ENCODE assay signal across 20 mouse cellular contexts in the genomic region with DNA sequence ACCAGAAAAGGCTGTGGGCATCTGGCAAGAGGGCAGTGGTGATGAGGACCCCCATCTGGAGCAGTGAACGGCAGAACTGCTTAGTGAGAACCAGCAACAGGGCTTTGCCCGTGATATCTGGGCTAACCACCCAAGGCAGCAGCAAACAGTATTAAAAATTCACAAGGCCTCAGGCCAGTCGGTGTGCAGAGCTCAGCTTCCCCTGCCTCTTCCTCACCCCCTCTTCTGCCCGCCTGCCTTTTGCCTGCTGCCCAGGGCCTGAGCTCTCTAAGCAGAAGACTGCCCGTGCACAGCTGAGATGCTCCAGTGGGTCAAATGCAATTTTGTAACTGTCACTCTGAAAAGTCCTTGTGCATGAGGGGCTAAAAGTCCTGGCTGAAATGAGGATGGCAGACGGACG.
DNase-seq lines count a peak whose midpoint lies in the region; ATAC-seq and TF ChIP-seq lines count a peak whose summit lies in the region.
"Had no signal": no experiment of that assay in that cellular context is flagged by ENCODE, and none has a peak within 500 bp of the region (broad histone marks: within the 10 kb centered on the region; RNA-seq: fewer than 3 reads in every experiment).

No protein-coding gene starts in this region.

- H3K4me3 ChIP-seq in heart, embryonic 13.5 days: no peak overlapping the region
- no peak overlapping the region for H3K4me3 ChIP-seq in heart, embryonic 11.5 days (ENCODE audit: low read depth, low read length)
- no peak overlapping the region for H3K4me3 ChIP-seq in midbrain, embryonic 13.5 days (replicated peaks)
- no peak overlapping the region for H3K4me3 ChIP-seq in midbrain, embryonic 10.5 days
- peak overlapping the region; percentile 33 for H3K4me3 ChIP-seq in liver, embryonic 15.5 days (replicated peaks)
- no peak overlapping the region for H3K4me3 ChIP-seq in midbrain, postnatal 0 days (ENCODE audit: low read depth, low read length)
- H3K4me3 ChIP-seq: gastrocnemius, adult 2 months; heart, adult 2 months; layer of hippocampus, adult 2 months; myocyte had no signal

- H3K9ac ChIP-seq in heart, embryonic 13.5 days: no peak overlapping the region
- H3K9ac ChIP-seq in heart, embryonic 11.5 days (ENCODE audit: low read depth, low read length): no peak overlapping the region
- no peak overlapping the region for H3K9ac ChIP-seq in midbrain, embryonic 13.5 days (replicated peaks)
- peak overlapping the region; percentile 25; the same call in 1 of the 2 replicates for H3K9ac ChIP-seq in liver, embryonic 15.5 days
- 0 out of 2 replicates have a peak overlapping the region, but pooled peaks have one; percentile 19 for H3K9ac ChIP-seq in midbrain, postnatal 0 days (replicated peaks; ENCODE audit: low read length, poor library complexity, severe bottlenecking)
- H3K9ac ChIP-seq: lung, embryonic 14.5 days had no signal

- H3K4me1 ChIP-seq in heart, embryonic 13.5 days: peaks cover 28% of the 10 kb centered on the region
- H3K4me1 ChIP-seq in heart, embryonic 11.5 days (ENCODE audit: control insufficient read depth, insufficient read depth, low read length): peaks cover 15% of the 10 kb centered on the region
- H3K4me1 ChIP-seq in midbrain, embryonic 13.5 days (replicated peaks): peaks cover 24% of the 10 kb centered on the region
- peaks cover 3% of the 10 kb centered on the region; the same call in 1 of the 2 replicates for H3K4me1 ChIP-seq in midbrain, embryonic 10.5 days
- peaks cover 63% of the 10 kb centered on the region for H3K4me1 ChIP-seq in liver, embryonic 15.5 days (replicated peaks)
- no peaks in the 10 kb centered on the region; the same call in 1 of the 2 replicates for H3K4me1 ChIP-seq in midbrain, postnatal 0 days (ENCODE audit: insufficient read depth, low read length)

- peaks cover 89% of the 10 kb centered on the region for H3K27me3 ChIP-seq in heart, embryonic 13.5 days (replicated peaks)
- H3K27me3 ChIP-seq in heart, embryonic 11.5 days (ENCODE audit: control insufficient read depth, insufficient read depth, low read length): peaks cover 3% of the 10 kb centered on the region
- H3K27me3 ChIP-seq in midbrain, embryonic 13.5 days: no peaks in the 10 kb centered on the region
- no peaks in the 10 kb centered on the region for H3K27me3 ChIP-seq in midbrain, embryonic 10.5 days (ENCODE audit: low read depth, poor library complexity, severe bottlenecking)
- H3K27me3 ChIP-seq in liver, embryonic 15.5 days: no peaks in the 10 kb centered on the region
- H3K27me3 ChIP-seq in midbrain, postnatal 0 days (ENCODE audit: insufficient read depth, low read length): no peaks in the 10 kb centered on the region

- H3K36me3 ChIP-seq in heart, embryonic 13.5 days: no peaks in the 10 kb centered on the region
- no peaks in the 10 kb centered on the region for H3K36me3 ChIP-seq in heart, embryonic 11.5 days (ENCODE audit: control insufficient read depth, insufficient read depth, low read length)
- peaks cover 37% of the 10 kb centered on the region for H3K36me3 ChIP-seq in midbrain, embryonic 13.5 days
- peaks cover 11% of the 10 kb centered on the region; the same call in 1 of the 2 replicates for H3K36me3 ChIP-seq in midbrain, embryonic 10.5 days
- H3K36me3 ChIP-seq in liver, embryonic 15.5 days (replicated peaks): no peaks in the 10 kb centered on the region
- peaks cover 15% of the 10 kb centered on the region for H3K36me3 ChIP-seq in midbrain, postnatal 0 days (ENCODE audit: insufficient read depth, low read length)

- ATAC-seq in heart, embryonic 13.5 days (ENCODE audit: extremely low read depth, insufficient number of reproducible peaks, low FRiP score, low TSS enrichment): no peak
- no peak for ATAC-seq in heart, embryonic 11.5 days (replicated peaks; ENCODE audit: insufficient number of reproducible peaks, low FRiP score, low TSS enrichment)
- ATAC-seq in midbrain, embryonic 13.5 days: no peak
- no peak for ATAC-seq in liver, embryonic 15.5 days (ENCODE audit: insufficient read depth)
- peak; percentile 31; the same call in 1 of the 2 replicates for ATAC-seq in midbrain, postnatal 0 days (ENCODE audit: low FRiP score)
- ATAC-seq: intestine, postnatal 0 days had no signal

- H3K4me2 ChIP-seq in heart, embryonic 13.5 days: 0 out of 2 replicates have a peak overlapping the region, but pooled peaks have one; percentile 3
- no peak overlapping the region for H3K4me2 ChIP-seq in heart, embryonic 11.5 days
- H3K4me2 ChIP-seq in midbrain, embryonic 13.5 days (replicated peaks): no peak overlapping the region
- peak overlapping the region; percentile 66 for H3K4me2 ChIP-seq in liver, embryonic 15.5 days
- no peak overlapping the region for H3K4me2 ChIP-seq in midbrain, postnatal 0 days (ENCODE audit: low read depth, low read length, poor library complexity, severe bottlenecking)
- H3K4me2 ChIP-seq: lung, embryonic 14.5 days had no signal

- 49% methylated on average over 7 of the region's 7 CpGs for WGBS in heart, embryonic 13.5 days
- 42% methylated on average over 7 of the region's 7 CpGs for WGBS in heart, embryonic 11.5 days (ENCODE audit: insufficient replicate concordance)
- WGBS in midbrain, embryonic 13.5 days: 73% methylated on average over 7 of the region's 7 CpGs
- 82% methylated on average over 7 of the region's 7 CpGs for WGBS in midbrain, embryonic 10.5 days
- 47% methylated on average over 7 of the region's 7 CpGs for whole genome bisulfite sequencing in liver, embryonic 15.5 days (ENCODE audit: insufficient replicate concordance)
- WGBS in midbrain, postnatal 0 days: 54% methylated on average over 7 of the region's 7 CpGs

- no peak for DNase-seq in midbrain, embryonic 10.5 days (ENCODE audit: low spot score)
- DNase-seq in midbrain, postnatal 0 days (ENCODE audit: low spot score): no peak
- no peak for DNase-seq in urinary bladder, postnatal 25 days (ENCODE audit: low spot score)
- DNase-seq: adrenal gland, postnatal 10 days; B cell, adult 2 months; cerebellum, adult 11-12 months; gastrocnemius, adult 2 months; heart, adult 2 months; heart, postnatal 14 days; kidney, postnatal 10 days; left cerebral cortex, postnatal 4 days; lung, embryonic 14.5 days; lung, postnatal 4 days had no signal

- 0 out of 2 replicates have a peak, but pooled peaks cover 7% of the 10 kb centered on the region for H3K9me3 ChIP-seq in heart, embryonic 13.5 days
- H3K9me3 ChIP-seq in heart, embryonic 11.5 days (replicated peaks; ENCODE audit: control insufficient read depth, low read length): peaks cover 3% of the 10 kb centered on the region; the same call in 1 of the 2 replicates
- no peaks in the 10 kb centered on the region for H3K9me3 ChIP-seq in midbrain, embryonic 13.5 days
- H3K9me3 ChIP-seq in midbrain, embryonic 10.5 days (replicated peaks): no peaks in the 10 kb centered on the region; the same call in 1 of the 2 replicates
- no peaks in the 10 kb centered on the region for H3K9me3 ChIP-seq in liver, embryonic 15.5 days (replicated peaks)
- no peaks in the 10 kb centered on the region for H3K9me3 ChIP-seq in midbrain, postnatal 0 days (ENCODE audit: low read length)

- no peak for TF ChIP-seq CTCF in midbrain, postnatal 0 days (IDR thresholded peaks at IDR 0.05)

- H3K27ac ChIP-seq in heart, embryonic 13.5 days (replicated peaks): no peak overlapping the region
- no peak overlapping the region for H3K27ac ChIP-seq in heart, embryonic 11.5 days (ENCODE audit: low read depth, low read length)
- peak overlapping the region; percentile 57 for H3K27ac ChIP-seq in midbrain, embryonic 13.5 days
- H3K27ac ChIP-seq in midbrain, embryonic 10.5 days (replicated peaks): no peak overlapping the region
- H3K27ac ChIP-seq in liver, embryonic 15.5 days (replicated peaks): peak overlapping the region; percentile 94
- H3K27ac ChIP-seq in midbrain, postnatal 0 days (ENCODE audit: low read depth, low read length): peak overlapping the region; percentile 63
- H3K27ac ChIP-seq: gastrocnemius, adult 2 months; heart, adult 2 months; layer of hippocampus, adult 2 months had no signal

Comparison
In these comparisons a context has a peak if more than half of its experiments do, and no peak if none do; other contexts are left out.
1. H3K27ac ChIP-seq: peak in midbrain, embryonic 13.5 days (single experiment), liver, embryonic 15.5 days (single experiment) and midbrain, postnatal 0 days (single experiment); none in heart, embryonic 13.5 days (single experiment), heart, embryonic 11.5 days (single experiment) and midbrain, embryonic 10.5 days (single experiment).
2. H3K4me2 ChIP-seq: peak in heart, embryonic 13.5 days (single experiment) and liver, embryonic 15.5 days (single experiment); none in heart, embryonic 11.5 days (single experiment), midbrain, embryonic 13.5 days (single experiment) and midbrain, postnatal 0 days (single experiment).
3. H3K9ac ChIP-seq: peak in liver, embryonic 15.5 days (single experiment) and midbrain, postnatal 0 days (single experiment); none in heart, embryonic 13.5 days (single experiment), heart, embryonic 11.5 days (single experiment) and midbrain, embryonic 13.5 days (single experiment).